Mouse (Mus musculus): ENCODE data around the gene Luzp1. TPM values are rescaled to one million over a fixed set of nuclear protein-coding genes. Genes with fewer than 3 reads are reported as not detected.

Gene Luzp1
- 111 and 140 TPM in 2 replicates for polyA plus RNA-seq (2014; fragmentation: Nextera tagmentation; extraction: Ambion mirVana)

- Histone ChIP-seq H3K9ac (peak within 1 kb of the TSS; percentile 90), H3K4me3 (ENCODE audit: low read depth, low read length) (peak within 1 kb of the TSS; percentile 89), H3K36me3 (ENCODE audit: insufficient read depth) (no peaks in the 10 kb centered on the region), H3K27ac (ENCODE audit: low read depth) (peak within 1 kb of the TSS; percentile 96), H3K9me3 (ENCODE audit: low read depth, low read length) (no peaks in the 10 kb centered on the region), H3K4me1 (ENCODE audit: insufficient read depth) (peaks cover 11% of the 10 kb centered on the region; the same call in 1 of the 2 replicates), H3K27me3 (ENCODE audit: insufficient read depth, low read length) (no peaks in the 10 kb centered on the region; the same call in 1 of the 2 replicates), H3K4me2 (peak within 1 kb of the TSS; percentile 66)
- WGBS: 1% methylated on average over 36 of the region's 36 CpGs
- DNase-seq: peak; percentile 95
- ATAC-seq (ENCODE audit: insufficient read depth): peak; percentile 93
- no peak for TF ChIP-seq CTCF (IDR thresholded peaks at IDR 0.05; ENCODE audit: low read depth)
These were observed at the start of gene Luzp1 for GRCm38 (mm10) chr4:136469371-136469903. Luzp1 (plus strand) TSS chr4:136469761.

DNA sequence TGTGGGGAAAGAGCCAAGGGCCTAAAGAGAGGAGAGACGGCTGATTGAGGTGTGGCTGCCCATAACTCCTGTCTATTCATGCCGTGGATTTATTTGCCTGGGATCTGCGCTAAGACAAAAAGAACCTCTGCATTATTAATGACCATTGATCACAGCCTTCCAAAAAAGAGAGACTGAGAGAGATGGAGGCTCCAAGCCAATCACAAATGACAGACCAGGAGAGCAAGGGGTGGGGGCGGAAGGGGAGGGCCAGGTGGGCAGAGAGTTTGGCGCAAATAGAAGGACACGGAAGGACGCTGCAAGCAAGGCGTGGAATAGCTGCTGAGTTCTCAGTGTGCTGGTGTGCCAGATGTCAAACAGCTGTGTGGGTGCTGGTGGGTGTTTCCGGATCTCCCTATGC is 46.3 kb upstream of the Luzp1 start, which contains the start of gene Htr1d:
Gene Htr1d, plus strand, starts transcription at position 301 of the 400 bp plus-strand sequence.
- Histone ChIP-seq H3K4me2 (peak within 1 kb of the TSS; percentile 93), H3K36me3 (ENCODE audit: insufficient read depth) (no peaks in the 10 kb centered on the region), H3K4me1 (ENCODE audit: insufficient read depth) (no peaks in the 10 kb centered on the region), H3K9ac (peak within 1 kb of the TSS; percentile 46), H3K27ac (ENCODE audit: low read depth) (no peak within 1 kb of the TSS), H3K27me3 (ENCODE audit: insufficient read depth, low read length) (peaks cover 29% of the 10 kb centered on the region), H3K9me3 (ENCODE audit: low read depth, low read length) (no peaks in the 10 kb centered on the region), H3K4me3 (ENCODE audit: low read depth, low read length) (peak within 1 kb of the TSS; percentile 47)
- TF ChIP-seq CTCF (IDR thresholded peaks at IDR 0.05; ENCODE audit: low read depth): no peak
- DNase-seq (no peak), ATAC-seq (ENCODE audit: insufficient read depth) (no peak)
- WGBS: 44% methylated on average over 9 of the region's 9 CpGs

- WGBS: 2% methylated on average over 70 of the region's 70 CpGs
- peak; percentile 50; the same call in 1 of the 2 replicates for ATAC-seq (ENCODE audit: insufficient read depth)
- Histone ChIP-seq H3K9me3 (ENCODE audit: low read depth, low read length) (no peaks in the 10 kb centered on the region), H3K4me1 (ENCODE audit: insufficient read depth) (no peaks in the 10 kb centered on the region), H3K36me3 (ENCODE audit: insufficient read depth) (no peaks in the 10 kb centered on the region), H3K27ac (ENCODE audit: low read depth) (no peak overlapping the region), H3K4me3 (ENCODE audit: low read depth, low read length) (peak overlapping the region; percentile 47), H3K4me2 (peak overlapping the region; percentile 93), H3K9ac (peak overlapping the region; percentile 46), H3K27me3 (ENCODE audit: insufficient read depth, low read length) (peaks cover 29% of the 10 kb centered on the region)
- no peak for TF ChIP-seq CTCF (IDR thresholded peaks at IDR 0.05; ENCODE audit: low read depth)
- peak; percentile 22 for DNase-seq
These were observed 45.2 kb upstream of the Luzp1 start for GRCm38 (mm10) chr4:136424120-136424999.

DNA sequence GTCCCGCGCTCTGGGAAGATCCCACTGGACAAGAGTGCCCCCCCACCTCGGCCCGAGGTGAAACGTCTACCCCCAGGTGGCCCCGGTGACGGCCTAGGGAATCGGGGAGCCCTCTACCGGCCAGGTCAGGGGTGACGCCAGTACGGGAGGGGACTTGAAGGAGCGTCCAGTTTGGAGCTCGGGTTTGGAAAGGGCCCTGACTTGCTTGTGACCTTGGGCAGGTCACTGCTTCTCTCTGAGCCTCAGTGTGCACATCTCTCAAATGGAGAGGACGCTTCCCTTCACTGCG is 44.6 kb upstream of the Luzp1 start:
- Histone ChIP-seq H3K27ac (ENCODE audit: low read depth) (no peak overlapping the region), H3K9me3 (ENCODE audit: low read depth, low read length) (no peaks in the 10 kb centered on the region), H3K36me3 (ENCODE audit: insufficient read depth) (no peaks in the 10 kb centered on the region), H3K27me3 (ENCODE audit: insufficient read depth, low read length) (peaks cover 29% of the 10 kb centered on the region), H3K4me1 (ENCODE audit: insufficient read depth) (no peaks in the 10 kb centered on the region), H3K4me2 (peak overlapping the region; percentile 93), H3K9ac (peak overlapping the region; percentile 46; the same call in 1 of the 2 replicates), H3K4me3 (ENCODE audit: low read depth, low read length) (peak overlapping the region; percentile 47)
- WGBS: 3% methylated on average over 15 of the region's 15 CpGs
- peak; percentile 27 for DNase-seq
- no peak for ATAC-seq (ENCODE audit: insufficient read depth)
- TF ChIP-seq CTCF (IDR thresholded peaks at IDR 0.05; ENCODE audit: low read depth): peak; percentile 47

GRCm38 (mm10) chr4:136430609-136431375 is 38.8 kb upstream of the Luzp1 start:
- Histone ChIP-seq H3K9me3 (ENCODE audit: low read depth, low read length) (no peaks in the 10 kb centered on the region), H3K9ac (no peak overlapping the region), H3K4me1 (ENCODE audit: insufficient read depth) (no peaks in the 10 kb centered on the region), H3K4me2 (no peak overlapping the region), H3K36me3 (ENCODE audit: insufficient read depth) (no peaks in the 10 kb centered on the region), H3K27ac (ENCODE audit: low read depth) (0 out of 2 replicates have a peak overlapping the region, but pooled peaks have one; percentile 42), H3K27me3 (ENCODE audit: insufficient read depth, low read length) (no peaks in the 10 kb centered on the region; the same call in 1 of the 2 replicates), H3K4me3 (ENCODE audit: low read depth, low read length) (no peak overlapping the region)
- peak; percentile 29 for DNase-seq
- WGBS: 27% methylated on average over 11 of the region's 11 CpGs
- no peak for TF ChIP-seq CTCF (IDR thresholded peaks at IDR 0.05; ENCODE audit: low read depth)
- ATAC-seq (ENCODE audit: insufficient read depth): peak; percentile 66

DNA sequence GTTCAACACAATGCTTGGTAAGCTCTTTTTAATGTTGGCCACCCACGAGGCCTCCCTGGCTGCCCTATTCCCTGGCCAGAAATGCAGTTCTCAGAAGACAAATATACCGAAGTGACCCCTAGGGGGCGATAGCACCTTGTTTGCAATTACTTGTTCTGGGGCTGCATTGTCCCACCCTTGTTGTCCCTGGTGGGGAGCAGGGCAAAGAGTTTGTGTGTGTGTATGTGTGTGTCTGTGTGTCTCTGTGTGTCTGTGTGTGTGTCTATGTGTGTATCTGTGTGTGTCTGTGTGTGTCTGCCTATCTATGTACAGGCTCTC is 38.2 kb upstream of the Luzp1 start:
- no peaks in the 10 kb centered on the region for H3K27me3 ChIP-seq (ENCODE audit: insufficient read depth, low read length)
- no peak overlapping the region for H3K27ac ChIP-seq (ENCODE audit: low read depth)
- DNase-seq (peak; percentile 91), ATAC-seq (ENCODE audit: insufficient read depth) (peak; percentile 79)
- no peak overlapping the region for H3K4me3 ChIP-seq (ENCODE audit: low read depth, low read length)
- no peaks in the 10 kb centered on the region for H3K9me3 ChIP-seq (ENCODE audit: low read depth, low read length)
- WGBS: 3% methylated on average over 3 of the region's 3 CpGs
- H3K4me2 ChIP-seq: no peak overlapping the region
- peak; percentile 79 for TF ChIP-seq CTCF (IDR thresholded peaks at IDR 0.05; ENCODE audit: low read depth)
- no peak overlapping the region for H3K9ac ChIP-seq
- no peaks in the 10 kb centered on the region for H3K36me3 ChIP-seq (ENCODE audit: insufficient read depth)
- H3K4me1 ChIP-seq (ENCODE audit: insufficient read depth): no peaks in the 10 kb centered on the region

GRCm38 (mm10) chr4:136434029-136434428 is 35.5 kb upstream of the Luzp1 start:
- no peak for ATAC-seq (ENCODE audit: insufficient read depth)
- no peaks in the 10 kb centered on the region for H3K9me3 ChIP-seq (ENCODE audit: low read depth, low read length)
- 75% methylated on average over 4 of the region's 4 CpGs for WGBS
- no peak overlapping the region for H3K4me2 ChIP-seq
- H3K9ac ChIP-seq: no peak overlapping the region
- no peak overlapping the region for H3K27ac ChIP-seq (ENCODE audit: low read depth)
- no peaks in the 10 kb centered on the region for H3K36me3 ChIP-seq (ENCODE audit: insufficient read depth)
- DNase-seq: no peak
- TF ChIP-seq CTCF (IDR thresholded peaks at IDR 0.05; ENCODE audit: low read depth): no peak
- H3K4me3 ChIP-seq (ENCODE audit: low read depth, low read length): no peak overlapping the region
- no peaks in the 10 kb centered on the region for H3K27me3 ChIP-seq (ENCODE audit: insufficient read depth, low read length)
- no peaks in the 10 kb centered on the region for H3K4me1 ChIP-seq (ENCODE audit: insufficient read depth)

Measured in lung, embryonic 14.5 days (tissue).